ENCODE assay signal across 13 mouse cellular contexts in the genomic region with DNA sequence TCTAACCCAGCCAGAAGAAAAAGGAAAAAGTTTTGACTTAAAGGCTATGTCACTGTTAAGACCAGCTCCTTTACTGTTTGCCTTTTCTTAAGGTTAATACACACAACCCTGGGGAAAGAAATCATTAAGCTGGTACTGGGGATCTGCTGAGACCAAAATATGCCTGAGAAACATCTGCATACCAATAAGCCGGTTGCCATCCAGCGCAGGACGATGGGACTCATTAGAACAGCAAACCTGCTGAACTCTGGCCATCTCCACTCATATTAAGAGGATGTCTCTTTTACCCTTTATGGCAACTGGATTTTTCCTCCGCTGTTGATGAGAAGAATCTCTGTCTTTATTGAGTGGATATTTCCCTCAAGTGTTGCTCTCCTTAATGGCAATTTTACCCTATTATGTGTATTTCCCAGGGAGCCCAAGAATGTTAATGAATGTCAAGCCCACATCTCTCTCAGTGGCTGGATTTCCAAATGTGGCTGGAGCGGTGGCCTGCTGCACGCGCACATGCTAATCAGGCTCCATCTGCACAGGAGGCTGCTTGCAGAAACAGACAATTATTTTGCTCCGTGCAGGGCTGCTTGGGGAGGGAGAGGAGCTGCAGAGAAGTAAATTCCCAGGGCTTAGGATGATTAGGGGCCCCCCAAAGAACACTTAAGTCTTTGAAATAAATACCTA.
DNase-seq lines count a peak whose midpoint lies in the region; ATAC-seq and TF ChIP-seq lines count a peak whose summit lies in the region.
"Had no signal": no experiment of that assay in that cellular context is flagged by ENCODE, and none has a peak within 500 bp of the region (broad histone marks: within the 10 kb centered on the region; RNA-seq: fewer than 3 reads in every experiment).

No protein-coding gene starts in this region.

- H3K4me1 ChIP-seq in kidney, adult 2 months (ENCODE audit: control insufficient read depth, insufficient read depth, low read length): no peaks in the 10 kb centered on the region
- H3K4me1 ChIP-seq in forebrain, embryonic 15.5 days: peaks cover 28% of the 10 kb centered on the region
- H3K4me1 ChIP-seq in limb, embryonic 12.5 days (replicated peaks): peaks cover 23% of the 10 kb centered on the region

- no peak overlapping the region for H3K4me2 ChIP-seq in forebrain, embryonic 15.5 days (replicated peaks)
- H3K4me2 ChIP-seq in limb, embryonic 12.5 days: peak overlapping the region; percentile 35

- ATAC-seq in forebrain, embryonic 15.5 days (replicated peaks): peak; percentile 92
- peak; percentile 49 for ATAC-seq in limb, embryonic 12.5 days (ENCODE audit: insufficient number of reproducible peaks, insufficient read depth, low FRiP score, low TSS enrichment, low read depth)
- ATAC-seq: CD4-positive, CD25-positive, alpha-beta regulatory T cell, adult 4 months; lung, postnatal 0 days had no signal

- no peak overlapping the region for H3K9ac ChIP-seq in forebrain, embryonic 15.5 days (replicated peaks)
- H3K9ac ChIP-seq in limb, embryonic 12.5 days (replicated peaks): no peak overlapping the region

- no peak overlapping the region for H3K27ac ChIP-seq in kidney, adult 2 months (ENCODE audit: insufficient read depth, low read depth, low read length)
- H3K27ac ChIP-seq in forebrain, embryonic 15.5 days (replicated peaks): peak overlapping the region; percentile 51
- peak overlapping the region; percentile 89 for H3K27ac ChIP-seq in limb, embryonic 12.5 days
- H3K27ac ChIP-seq: kidney, postnatal 0 days had no signal

- no peak for TF ChIP-seq CTCF in kidney, adult 2 months (conservative IDR thresholded peaks at IDR 0.05; ENCODE audit: insufficient read depth, insufficient read length, low read depth, low read length)

- H3K36me3 ChIP-seq in kidney, adult 2 months (ENCODE audit: control insufficient read depth, insufficient read depth, low read length): no peaks in the 10 kb centered on the region
- H3K36me3 ChIP-seq in forebrain, embryonic 15.5 days: no peaks in the 10 kb centered on the region
- H3K36me3 ChIP-seq in limb, embryonic 12.5 days: no peaks in the 10 kb centered on the region

- H3K4me3 ChIP-seq in kidney, adult 2 months (ENCODE audit: insufficient read depth, low read depth, low read length): no peak overlapping the region
- H3K4me3 ChIP-seq in forebrain, embryonic 15.5 days: no peak overlapping the region
- no peak overlapping the region for H3K4me3 ChIP-seq in limb, embryonic 12.5 days (replicated peaks)

- no peaks in the 10 kb centered on the region for H3K27me3 ChIP-seq in kidney, adult 2 months (replicated peaks; ENCODE audit: control insufficient read depth, insufficient read depth, low read length)
- H3K27me3 ChIP-seq in forebrain, embryonic 15.5 days: no peaks in the 10 kb centered on the region
- no peaks in the 10 kb centered on the region for H3K27me3 ChIP-seq in limb, embryonic 12.5 days

- no peak for TF ChIP-seq POLR2A in kidney, adult 2 months (IDR thresholded peaks at IDR 0.05; ENCODE audit: low read depth, low read length)

- DNase-seq in kidney, postnatal 4 days: peak; percentile 5 to 22
- no peak for DNase-seq in kidney, adult 2 months
- peak; percentile 70 for DNase-seq in retina, embryonic 14.5 days (ENCODE audit: low spot score)
- no peak for DNase-seq in adrenal gland, postnatal 14 days
- DNase-seq in liver: no peak
- no peak for DNase-seq in adrenal gland, adult 2 months
- DNase-seq: left cerebral cortex, postnatal 4 days; thymus, postnatal 14 days had no signal

- no peaks in the 10 kb centered on the region for H3K9me3 ChIP-seq in forebrain, embryonic 15.5 days
- no peaks in the 10 kb centered on the region for H3K9me3 ChIP-seq in limb, embryonic 12.5 days

- WGBS in kidney, adult 2 months: 42% methylated on average over 8 of the region's 8 CpGs
- whole genome bisulfite sequencing in forebrain, embryonic 15.5 days: 5% methylated on average over 8 of the region's 8 CpGs
- 17% methylated on average over 8 of the region's 8 CpGs for WGBS in limb, embryonic 12.5 days

Comparison
In these comparisons a context has a peak if more than half of its experiments do, and no peak if none do; other contexts are left out.
1. DNase-seq: peak in kidney, postnatal 4 days (2 of 2) and retina, embryonic 14.5 days (single experiment); none in kidney, adult 2 months (single experiment), adrenal gland, postnatal 14 days (single experiment), liver (single experiment) and adrenal gland, adult 2 months (single experiment).